Mouse (Mus musculus) G1E (cell line): ENCODE data around the gene Mmp24.

ENCODE experiments used
- CTCF ChIP-seq: IDR thresholded peaks from 2 replicates; pipeline ENCODE4 v1.5.1; 2012; ENCODE audit warnings: low read depth, low read length, inconsistent platforms, mixed read lengths
- GATA1 ChIP-seq: IDR thresholded peaks from 2 replicates; pipeline ENCODE4 v1.6.1; 2012; ENCODE audit warnings: borderline replicate concordance, low read length, inconsistent platforms, mixed read lengths

- no peak for TF ChIP-seq GATA1
- no peak for TF ChIP-seq CTCF
Observed at GRCm38 (mm10) chr2:155737803-155738202, 37.3 kb upstream of the Mmp24 start.
